Mouse (Mus musculus) midbrain, embryonic 16.5 days (tissue): ENCODE measurements around the gene Coa3. TPM values are rescaled to one million over a fixed set of nuclear protein-coding genes. Genes with fewer than 3 reads are reported as not detected.

Experiments used
- polyA plus RNA-seq: library from polyadenylated mRNA; unstranded; fragments of >200 nt; fragmentation: Nextera tagmentation; extraction: Ambion mirVana; gene quantifications from 2 replicates; pipeline ENCODE4 v1.2.1, GENCODE M21; 2015

Coa3 gene
- polyA plus RNA-seq, 1 experiment from 2014 or later = 224 TPM

Other genes starting within 250 kb of the Coa3 start
- gene Naglu, start 209.1 kb downstream of the Coa3 start, polyA plus RNA-seq = 13.2 and 14.2 TPM in 2 replicates
- gene Hsd17b1, start 200.7 kb downstream of the Coa3 start, polyA plus RNA-seq = 0.21 and 0.49 TPM in 2 replicates
- gene Coasy, start 196.5 kb downstream of the Coa3 start, polyA plus RNA-seq = 42.0 and 43.5 TPM in 2 replicates
- 93.8 and 96.5 TPM in 2 replicates for gene Mlx, start 191.8 kb downstream of the Coa3 start, polyA plus RNA-seq
- gene Psmc3ip, start 183.7 kb downstream of the Coa3 start, polyA plus RNA-seq = 15.2 and 17.6 TPM in 2 replicates
- 24.4 and 25.4 TPM in 2 replicates for gene Retreg3, start 159.2 kb downstream of the Coa3 start, polyA plus RNA-seq
- gene Tubg1, start 159.2 kb downstream of the Coa3 start, polyA plus RNA-seq = 72.6 and 75.0 TPM in 2 replicates
- gene Tubg2, start 123.2 kb downstream of the Coa3 start, polyA plus RNA-seq = 62.9 and 71.4 TPM in 2 replicates
- 4.2 and 4.7 TPM in 2 replicates for gene Cntnap1, start 108.6 kb downstream of the Coa3 start, polyA plus RNA-seq
- gene Plekhh3, start 107.8 kb downstream of the Coa3 start, polyA plus RNA-seq = 6.5 and 7.6 TPM in 2 replicates
- gene Ccr10, start 103.7 kb downstream of the Coa3 start, polyA plus RNA-seq = 0.47 and 0.62 TPM in 2 replicates
- gene Ezh1, start 52.7 kb downstream of the Coa3 start, polyA plus RNA-seq = 30.8 and 34.4 TPM in 2 replicates
- gene Ramp2, start 33.1 kb downstream of the Coa3 start, polyA plus RNA-seq = 79.5 and 83.8 TPM in 2 replicates
- gene Vps25, start 25.4 kb downstream of the Coa3 start, polyA plus RNA-seq = 115 and 119 TPM in 2 replicates
- 6.4 and 7.4 TPM in 2 replicates for gene Wnk4, start 18.5 kb downstream of the Coa3 start, polyA plus RNA-seq
- 0.71 and 0.80 TPM in 2 replicates for gene Cntd1, start 102 bp downstream of the Coa3 start, polyA plus RNA-seq
- gene Becn1, start 23.2 kb upstream of the Coa3 start, polyA plus RNA-seq = 159 and 177 TPM in 2 replicates
- gene Psme3, start 37.1 kb upstream of the Coa3 start, polyA plus RNA-seq = 107 and 121 TPM in 2 replicates
- gene Aoc2, start 45.9 kb upstream of the Coa3 start, polyA plus RNA-seq = 2.0 and 2.2 TPM in 2 replicates
- 0.13 and 0.14 TPM in 2 replicates for gene Aoc3, start 51.5 kb upstream of the Coa3 start, polyA plus RNA-seq
- gene G6pc, start 88.4 kb upstream of the Coa3 start, polyA plus RNA-seq = not detected in 2 replicates
- 96.2 and 98.2 TPM in 2 replicates for gene Aarsd1, start 138.5 kb upstream of the Coa3 start, polyA plus RNA-seq
- 7.0 and 7.9 TPM in 2 replicates for gene Gm27029, start 145.7 kb upstream of the Coa3 start, polyA plus RNA-seq
- gene Rundc1, start 146.0 kb upstream of the Coa3 start, polyA plus RNA-seq = 32.1 and 32.6 TPM in 2 replicates
- 3.0 and 3.1 TPM in 2 replicates for gene Ptges3l, start 146.2 kb upstream of the Coa3 start, polyA plus RNA-seq
- 185 and 220 TPM in 2 replicates for gene Rpl27, start 163.2 kb upstream of the Coa3 start, polyA plus RNA-seq
- 2.5 and 3.1 TPM in 2 replicates for gene Ifi35, start 169.3 kb upstream of the Coa3 start, polyA plus RNA-seq
- gene Rnd2, start 185.9 kb upstream of the Coa3 start, polyA plus RNA-seq = 67.7 and 76.5 TPM in 2 replicates
- 134 and 145 TPM in 2 replicates for gene Vat1, start 187.1 kb upstream of the Coa3 start, polyA plus RNA-seq